Mouse (Mus musculus): ENCODE measurements around the gene Nmt1.

- TF ChIP-seq TAL1 (conservative IDR thresholded peaks at IDR 0.05; ENCODE audit: low read depth, low read length), result no peak
- no peak for TF ChIP-seq CTCF (IDR thresholded peaks at IDR 0.05; ENCODE audit: low read depth, low read length)
- no peak for TF ChIP-seq GATA1 (IDR thresholded peaks at IDR 0.05; ENCODE audit: borderline replicate concordance, low read length)
- TF ChIP-seq GATA2 (IDR thresholded peaks at IDR 0.05; ENCODE audit: borderline replicate concordance, low read depth, low read length), result no peak
Observed at GRCm38 (mm10) chr11:103100361-103100760, 72.4 kb downstream of the Nmt1 start.

Data from G1E (cell line).